Mouse (Mus musculus) spleen, postnatal 0 days (tissue): ENCODE data around the gene Hebp2. TPM values are rescaled to one million over a fixed set of nuclear protein-coding genes. Genes with fewer than 3 reads are reported as not detected.

Experiments
- polyA plus RNA-seq: library from polyadenylated mRNA; unstranded; fragments of >200 nt; fragmentation: Nextera tagmentation; extraction: Ambion mirVana; gene quantifications from 2 replicates; pipeline ENCODE4 v1.2.1, GENCODE M21; 2015

Gene Hebp2
- 1.3 and 2.2 TPM in 2 replicates for polyA plus RNA-seq

GRCm38 (mm10) chr10:18545813-18546235 is at the start of gene Hebp2:
Gene Hebp2 (minus strand): TSS chr10:18546076.

Other genes starting within 250 kb of the Hebp2 start
- gene Nhsl1, start 227.1 kb downstream of the Hebp2 start, polyA plus RNA-seq: 0.51 and 0.89 TPM in 2 replicates
- 0.05 and 0.06 TPM in 2 replicates for gene Arfgef3, start 197.9 kb upstream of the Hebp2 start, polyA plus RNA-seq
- not detected in 2 replicates for gene Gm4922, start 240.7 kb upstream of the Hebp2 start, polyA plus RNA-seq